Mouse (Mus musculus) cerebellum, adult 2 months (tissue): ENCODE measurements at regions not wholly inside any gene's neighbourhood (a gene's known extent, or its start where the extent isn't known, plus 50 kb on each side); places are given as distances from the start of the nearest gene placed in this dataset.

Experiments used
- DNase-seq, 2 experiments: peaks; one replicate each; pipeline ENCODE4 v3.0.0; 2021
- H3K27ac ChIP-seq: fragments of 200-500 bp; 2 replicates; pipeline ENCODE4 v1.5.1; 2012; ENCODE audit warnings: low read length, control low read depth, inconsistent platforms; ENCODE audit not compliant: insufficient read depth
- H3K27me3 ChIP-seq: fragments of 200-500 bp; 2 replicates; pipeline ENCODE4 v1.6.1; 2012; ENCODE audit warnings: inconsistent platforms, mild to moderate bottlenecking, low read length, moderate library complexity; ENCODE audit not compliant: control insufficient read depth, insufficient read depth
- H3K4me1 ChIP-seq: fragments of 200-500 bp; 2 replicates; pipeline ENCODE4 v1.6.1; 2011; ENCODE audit warnings: low read length; ENCODE audit not compliant: control insufficient read depth, insufficient read depth
- H3K4me3 ChIP-seq: fragments of 200-500 bp; replicated peaks from 2 replicates; pipeline ENCODE3; 2011; ENCODE audit warnings: mild to moderate bottlenecking, low read depth, low read length, control low read depth; ENCODE audit not compliant: insufficient read depth
- CTCF ChIP-seq: fragments of 200-500 bp; IDR thresholded peaks from 2 replicates; pipeline ENCODE4 v1.5.1; 2011; ENCODE audit warnings: low read depth, mild to moderate bottlenecking, control low read depth, low read length, moderate library complexity, borderline replicate concordance; ENCODE audit not compliant: insufficient read depth
- POLR2A ChIP-seq: fragments of 200-500 bp; IDR thresholded peaks from 2 replicates; pipeline ENCODE4 v1.6.1; 2011; ENCODE audit warnings: low read length, control low read depth, borderline replicate concordance; ENCODE audit not compliant: insufficient read depth
- WGBS: fragments of 180-500 bp; shearing (Covaris S2); methylation state at CpG from one replicate; pipeline ENCODE4 v1.1.7; 2018; 5-methylcytosine and 5-hydroxymethylcytosine counted together

- no peaks in the 10 kb centered on the region for H3K27me3 ChIP-seq
- H3K27ac ChIP-seq = no peak overlapping the region
- WGBS = 42% methylated on average over 1 of the region's 1 CpGs
- no peak for TF ChIP-seq CTCF
- TF ChIP-seq POLR2A = no peak
- H3K4me1 ChIP-seq = no peaks in the 10 kb centered on the region
- H3K4me3 ChIP-seq = no peak overlapping the region
- DNase-seq = no peak
Measured at GRCm38 (mm10) chr14:111402538-111402937, 272.4 kb upstream of the Slitrk5 start.

- WGBS = 14% methylated on average over 1 of the region's 1 CpGs
- no peak overlapping the region for H3K27ac ChIP-seq
- no peak for DNase-seq
- H3K27me3 ChIP-seq = no peaks in the 10 kb centered on the region
- H3K4me1 ChIP-seq = no peaks in the 10 kb centered on the region
- no peak for TF ChIP-seq POLR2A
- TF ChIP-seq CTCF = no peak
- H3K4me3 ChIP-seq = no peak overlapping the region
Measured at GRCm38 (mm10) chr14:111403555-111403954, 271.3 kb upstream of the Slitrk5 start.

GRCm38 (mm10) chr14:111413543-111413942 is 261.4 kb upstream of the Slitrk5 start:
- TF ChIP-seq POLR2A = no peak
- no peak for TF ChIP-seq CTCF

GRCm38 (mm10) chr14:111418531-111418930 is 256.4 kb upstream of the Slitrk5 start:
- TF ChIP-seq POLR2A = no peak
- TF ChIP-seq CTCF = no peak
- WGBS = 79% methylated on average over 3 of the region's 3 CpGs
- H3K27me3 ChIP-seq = no peaks in the 10 kb centered on the region
- DNase-seq = no peak
- no peak overlapping the region for H3K4me3 ChIP-seq
- H3K27ac ChIP-seq = no peak overlapping the region
- H3K4me1 ChIP-seq = no peaks in the 10 kb centered on the region

More at GRCm38 (mm10) chr14:111413543-111413942, 261.4 kb upstream of the Slitrk5 start:
- H3K27ac ChIP-seq = no peak overlapping the region
- 16% methylated on average over 3 of the region's 3 CpGs for WGBS
- DNase-seq = peak in 1 of 2 experiments; percentile 21
- H3K27me3 ChIP-seq = no peaks in the 10 kb centered on the region
- H3K4me1 ChIP-seq = no peaks in the 10 kb centered on the region
- no peak overlapping the region for H3K4me3 ChIP-seq

GRCm38 (mm10) chr14:111429101-111429857 is 245.6 kb upstream of the Slitrk5 start:
- no peak overlapping the region for H3K4me3 ChIP-seq
- TF ChIP-seq CTCF (no peak), POLR2A (no peak)
- no peak for DNase-seq
- WGBS = 90% methylated on average over 2 of the region's 2 CpGs
- H3K27me3 ChIP-seq = no peaks in the 10 kb centered on the region
- H3K4me1 ChIP-seq = no peaks in the 10 kb centered on the region
- no peak overlapping the region for H3K27ac ChIP-seq
